Mouse (Mus musculus): ENCODE results near the gene Insm1. TPM values are rescaled to one million over a fixed set of nuclear protein-coding genes. Genes with fewer than 3 reads are reported as not detected.

Insm1 gene
- total RNA-seq, 4 experiments from 2014 or later: 5.6 to 6.6 (median 5.8) TPM

DNA sequence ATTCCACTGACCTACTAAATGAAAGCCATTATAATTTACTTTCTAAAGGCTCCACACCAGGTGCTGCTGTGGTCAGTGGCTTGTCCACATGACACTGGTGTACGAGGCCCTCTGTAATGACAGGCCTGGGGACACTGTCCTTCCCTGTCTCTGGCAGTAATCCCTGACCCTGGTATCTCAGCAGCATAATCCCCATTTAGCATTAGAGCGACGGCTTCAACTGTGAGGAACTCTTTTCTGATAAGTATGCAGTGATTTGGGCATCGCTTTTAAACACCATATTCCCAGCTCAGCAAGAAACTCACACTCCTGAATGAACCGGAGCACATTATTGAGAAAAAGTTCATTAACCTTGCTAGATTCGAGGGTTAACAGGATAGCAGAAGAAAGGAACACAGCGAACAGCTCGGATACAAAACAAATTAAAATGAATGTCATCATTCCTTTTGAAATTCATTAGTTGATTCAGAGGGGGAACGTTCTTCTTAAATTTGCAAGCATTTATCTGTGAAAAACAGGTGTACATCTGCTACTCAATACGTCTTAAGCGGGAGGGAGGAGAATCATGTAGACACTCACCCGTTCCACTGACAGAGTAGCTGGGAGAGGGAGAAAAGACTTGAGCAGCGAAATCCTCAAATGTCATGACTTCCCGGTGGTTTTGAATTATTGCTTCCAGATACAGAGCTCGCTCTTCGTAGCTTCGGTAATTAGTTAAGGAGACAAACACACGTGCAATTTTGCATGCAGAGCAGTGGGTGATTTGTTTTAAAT lies 38.3 kb downstream of the Insm1 start:
- no peak for DNase-seq (ENCODE audit: low spot score in 2 of 2)

GRCm38 (mm10) chr2:146261146-146261545 lies 39.4 kb downstream of the Insm1 start:
- DNase-seq (ENCODE audit: low spot score in 2 of 2): no peak

- DNase-seq (ENCODE audit: low spot score in 2 of 2): no peak
These were observed 40.5 kb downstream of the Insm1 start for GRCm38 (mm10) chr2:146262215-146262614.

GRCm38 (mm10) chr2:146262966-146263365 lies 41.2 kb downstream of the Insm1 start:
- DNase-seq (ENCODE audit: low spot score in 2 of 2): no peak

GRCm38 (mm10) chr2:146265045-146265444 lies 43.3 kb downstream of the Insm1 start:
- DNase-seq (ENCODE audit: low spot score in 2 of 2): no peak

DNA sequence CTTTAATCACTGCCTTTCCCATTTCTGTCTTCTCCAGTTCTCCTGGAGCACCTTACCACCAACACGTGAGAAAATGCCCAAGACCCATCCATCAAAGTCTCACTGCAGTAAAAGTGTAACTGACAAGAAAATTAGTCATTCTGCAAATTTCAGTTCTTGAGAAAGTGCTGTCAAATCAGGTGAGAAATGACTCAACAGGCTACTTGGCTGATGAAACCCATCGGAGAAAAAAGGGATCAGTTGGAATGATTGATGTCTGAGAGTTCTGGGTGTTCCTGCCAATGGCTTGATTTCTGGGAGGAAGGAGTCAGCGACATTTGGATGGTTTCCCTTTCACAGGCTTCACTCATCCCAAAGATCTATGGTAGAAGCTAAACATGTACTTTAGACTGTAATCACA lies 44.8 kb downstream of the Insm1 start:
- DNase-seq (ENCODE audit: low spot score in 2 of 2): no peak
